Mouse (Mus musculus) midbrain, embryonic 11.5 days (tissue): Measurements from ENCODE around the gene Gpatch2. TPM values are rescaled to one million over a fixed set of nuclear protein-coding genes. Genes with fewer than 3 reads are reported as not detected.

Experiments
- ATAC-seq: fragments of 200-750 bp; cut with Nextera tagmentation; 2 replicates; pipeline ENCODE4 v1.8.0; 2017; ENCODE audit warnings: moderate TSS enrichment, moderate library complexity; ENCODE audit not compliant: low FRiP score
- DNase-seq: peaks from one replicate; pipeline ENCODE4 v3.0.0; 2015; ENCODE audit warnings: low spot score; ENCODE audit errors: missing footprints
- H3K27ac ChIP-seq: fragments of 300-500 bp; sonication (generic); 2 replicates; pipeline ENCODE4 v1.5.1; 2014; ENCODE audit warnings: low read depth, low read length
- H3K27me3 ChIP-seq: fragments of 300-500 bp; sonication (generic); 2 replicates; pipeline ENCODE4 v1.6.1; 2014; ENCODE audit warnings: mild to moderate bottlenecking, low read length, moderate library complexity, mixed read lengths; ENCODE audit not compliant: control insufficient read depth, insufficient read depth
- H3K36me3 ChIP-seq: fragments of 300-500 bp; sonication (generic); 2 replicates; pipeline ENCODE4 v1.6.1; 2014; ENCODE audit warnings: mild to moderate bottlenecking, low read length, moderate library complexity, mixed read lengths; ENCODE audit not compliant: control insufficient read depth, insufficient read depth
- H3K4me1 ChIP-seq: fragments of 300-500 bp; sonication (generic); 2 replicates; pipeline ENCODE4 v1.6.1; 2014; ENCODE audit warnings: low read length; ENCODE audit not compliant: control insufficient read depth, insufficient read depth
- H3K4me2 ChIP-seq: fragments of 300-500 bp; sonication (generic); 2 replicates; pipeline ENCODE4 v1.6.1; 2014; ENCODE audit warnings: mild to moderate bottlenecking, moderate library complexity
- H3K4me3 ChIP-seq: fragments of 300-500 bp; sonication (generic); 2 replicates; pipeline ENCODE4 v1.5.1; 2014; ENCODE audit warnings: low read depth, low read length
- H3K9ac ChIP-seq: fragments of 300-500 bp; sonication (generic); 2 replicates; pipeline ENCODE4 v1.6.1; 2014; ENCODE audit warnings: low read length
- H3K9me3 ChIP-seq: fragments of 300-500 bp; sonication (generic); 2 replicates; pipeline ENCODE4 v1.6.1; 2016; ENCODE audit warnings: low read length; ENCODE audit not compliant: control insufficient read depth
- WGBS: fragments of 180-500 bp; shearing (Covaris S2); extraction: QIAGEN DNeasy Blood & Tissue Kit; methylation state at CpG from one replicate; pipeline ENCODE4 v1.1.7; 2014; 5-methylcytosine and 5-hydroxymethylcytosine counted together
- polyA plus RNA-seq: library from polyadenylated mRNA; unstranded; fragments of >200 nt; fragmentation: Nextera tagmentation; extraction: Ambion mirVana; gene quantifications from 2 replicates; pipeline ENCODE4 v1.2.1, GENCODE M21; 2014

Gpatch2 gene
- polyA plus RNA-seq, 1 experiment from 2014 or later, result 25.0 TPM

- H3K4me1 ChIP-seq, result no peaks in the 10 kb centered on the region
- no peaks in the 10 kb centered on the region for H3K9me3 ChIP-seq
- H3K4me2 ChIP-seq, result no peak overlapping the region
- H3K36me3 ChIP-seq, result no peaks in the 10 kb centered on the region
- 93% methylated on average over 9 of the region's 9 CpGs for WGBS
- ATAC-seq (no peak), DNase-seq (no peak)
- no peaks in the 10 kb centered on the region for H3K27me3 ChIP-seq
- H3K27ac ChIP-seq, result no peak overlapping the region
- no peak overlapping the region for H3K4me3 ChIP-seq
- H3K9ac ChIP-seq, result no peak overlapping the region
These were observed 185.5 kb downstream of the Gpatch2 start for GRCm38 (mm10) chr1:187400834-187401233.

Other genes with a start within 250 kb of the Gpatch2 start
- gene D1Pas1, start 248.1 kb upstream of the Gpatch2 start, polyA plus RNA-seq, result 0.10 and 0.15 TPM in 2 replicates
- gene Spata17, start within 50 bp of the Gpatch2 start, polyA plus RNA-seq, result 0.92 and 1.2 TPM in 2 replicates